Mouse (Mus musculus) heart, embryonic 15.5 days (tissue): ENCODE measurements around the gene Pde1b. TPM values are rescaled to one million over a fixed set of nuclear protein-coding genes. Genes with fewer than 3 reads are reported as not detected.

Experiments used
- ATAC-seq: fragments of 200-750 bp; cut with Nextera tagmentation; replicated peaks from 2 replicates; pipeline ENCODE4 v1.8.0; 2017; ENCODE audit warnings: low read depth, moderate TSS enrichment; ENCODE audit not compliant: insufficient number of reproducible peaks, insufficient read depth, low FRiP score
- H3K27ac ChIP-seq: fragments of 300-500 bp; sonication (generic); 2 replicates; pipeline ENCODE4 v1.5.1; 2015; ENCODE audit warnings: mild to moderate bottlenecking, inconsistent platforms
- H3K27me3 ChIP-seq: fragments of 300-500 bp; sonication (generic); 2 replicates; pipeline ENCODE4 v1.6.1; 2015; ENCODE audit warnings: inconsistent platforms
- H3K36me3 ChIP-seq: fragments of 300-500 bp; sonication (generic); 2 replicates; pipeline ENCODE4 v1.6.1; 2015; ENCODE audit warnings: mild to moderate bottlenecking, inconsistent platforms
- H3K4me1 ChIP-seq: fragments of 300-500 bp; sonication (generic); replicated peaks from 2 replicates; pipeline ENCODE4 v1.6.1; 2015; ENCODE audit warnings: inconsistent platforms
- H3K4me2 ChIP-seq: fragments of 300-500 bp; sonication (generic); 2 replicates; pipeline ENCODE4 v1.6.1; 2015; ENCODE audit warnings: inconsistent platforms, mild to moderate bottlenecking, moderate library complexity
- H3K4me3 ChIP-seq: fragments of 300-500 bp; sonication (generic); 2 replicates; pipeline ENCODE4 v1.5.1; 2015; ENCODE audit warnings: mild to moderate bottlenecking, inconsistent platforms
- H3K9ac ChIP-seq: fragments of 300-500 bp; sonication (generic); 2 replicates; pipeline ENCODE4 v1.6.1; 2015; ENCODE audit warnings: mild to moderate bottlenecking, inconsistent platforms
- H3K9me3 ChIP-seq: fragments of 300-500 bp; sonication (generic); replicated peaks from 2 replicates; pipeline ENCODE4 v1.6.1; 2016; ENCODE audit warnings: inconsistent platforms
- WGBS: fragments of 180-500 bp; shearing (Covaris S2); methylation state at CpG from one replicate; pipeline ENCODE4 v1.1.7; 2015; ENCODE audit warnings: mixed read lengths; 5-methylcytosine and 5-hydroxymethylcytosine counted together
- polyA plus RNA-seq: library from polyadenylated mRNA; unstranded; fragments of >200 nt; fragmentation: Nextera tagmentation; extraction: Ambion mirVana; gene quantifications from 2 replicates; pipeline ENCODE4 v1.2.1, GENCODE M21; 2015

Pde1b gene
- polyA plus RNA-seq, 1 experiment from 2014 or later, result 2.1 TPM

DNA sequence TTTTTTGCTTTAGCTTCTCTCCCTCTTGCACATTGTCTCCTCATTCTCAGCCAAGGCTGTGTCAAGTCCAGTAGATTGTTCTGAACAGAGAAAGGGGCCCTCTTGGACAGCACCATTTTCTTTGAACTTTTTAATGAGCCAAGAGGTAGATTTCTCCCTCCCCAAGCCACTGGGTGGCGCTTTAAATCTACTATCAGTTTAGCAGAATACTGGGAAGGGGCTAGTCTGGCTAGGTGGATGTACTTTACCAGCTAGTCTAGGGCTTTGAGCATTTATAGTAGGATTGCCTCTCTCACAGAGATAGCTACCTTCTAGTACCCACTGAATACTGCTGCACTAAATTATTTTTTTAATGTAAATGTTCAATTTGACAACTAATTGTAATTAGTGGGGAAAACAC lies 20.3 kb upstream of the Pde1b start:
- Histone ChIP-seq H3K4me3 (no peak overlapping the region), H3K36me3 (no peaks in the 10 kb centered on the region), H3K9ac (no peak overlapping the region), H3K4me1 (no peaks in the 10 kb centered on the region), H3K27ac (no peak overlapping the region), H3K9me3 (no peaks in the 10 kb centered on the region), H3K27me3 (no peaks in the 10 kb centered on the region), H3K4me2 (no peak overlapping the region)
- 3% methylated on average over 1 of the region's 1 CpGs for WGBS
- ATAC-seq, result no peak

GRCm38 (mm10) chr15:103484490-103484889 lies 18.3 kb upstream of the Pde1b start:
- Histone ChIP-seq H3K27ac (no peak overlapping the region), H3K4me2 (no peak overlapping the region), H3K9me3 (no peaks in the 10 kb centered on the region), H3K4me1 (0 out of 2 replicates have a peak, but pooled peaks cover 3% of the 10 kb centered on the region), H3K36me3 (no peaks in the 10 kb centered on the region), H3K27me3 (no peaks in the 10 kb centered on the region), H3K4me3 (no peak overlapping the region), H3K9ac (no peak overlapping the region)
- no peak for ATAC-seq
- 44% methylated on average over 2 of the region's 2 CpGs for WGBS

DNA sequence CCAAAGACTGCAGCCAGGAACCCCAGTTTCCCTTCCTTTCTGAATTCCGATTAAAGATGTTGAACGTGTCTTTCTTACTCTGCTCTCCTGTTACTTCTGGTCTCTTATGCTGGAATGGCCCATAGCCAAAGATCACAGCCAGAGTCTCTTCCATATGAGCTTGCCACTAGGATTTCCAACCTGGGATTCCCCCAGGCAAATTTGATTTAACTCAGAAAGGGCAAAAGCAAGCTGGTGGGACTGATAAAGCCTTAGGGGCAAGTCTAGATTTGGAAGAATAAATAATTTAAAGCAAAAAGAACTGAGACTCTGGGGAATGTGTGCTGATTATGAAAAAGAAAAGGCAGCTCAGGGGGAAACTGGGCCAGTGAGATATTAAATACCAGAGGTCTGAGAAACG lies 17.7 kb upstream of the Pde1b start:
- no peak overlapping the region for H3K4me3 ChIP-seq
- no peaks in the 10 kb centered on the region for H3K36me3 ChIP-seq
- WGBS, result 56% methylated on average over 3 of the region's 3 CpGs

GRCm38 (mm10) chr15:103486658-103487057 lies 16.2 kb upstream of the Pde1b start:
- no peak overlapping the region for H3K4me3 ChIP-seq
- WGBS, result 67% methylated on average over 1 of the region's 1 CpGs
- H3K4me2 ChIP-seq, result no peak overlapping the region
- no peaks in the 10 kb centered on the region for H3K9me3 ChIP-seq
- no peak overlapping the region for H3K9ac ChIP-seq
- H3K27ac ChIP-seq, result no peak overlapping the region
- H3K36me3 ChIP-seq, result no peaks in the 10 kb centered on the region
- no peak for ATAC-seq
- no peaks in the 10 kb centered on the region for H3K27me3 ChIP-seq
- 0 out of 2 replicates have a peak, but pooled peaks cover 3% of the 10 kb centered on the region for H3K4me1 ChIP-seq

More for the DNA sequence above, 17.7 kb upstream of the Pde1b start:
- Histone ChIP-seq H3K4me2 (no peak overlapping the region), H3K9ac (no peak overlapping the region), H3K27me3 (no peaks in the 10 kb centered on the region), H3K27ac (no peak overlapping the region), H3K9me3 (no peaks in the 10 kb centered on the region), H3K4me1 (0 out of 2 replicates have a peak, but pooled peaks cover 3% of the 10 kb centered on the region)
- no peak for ATAC-seq

DNA sequence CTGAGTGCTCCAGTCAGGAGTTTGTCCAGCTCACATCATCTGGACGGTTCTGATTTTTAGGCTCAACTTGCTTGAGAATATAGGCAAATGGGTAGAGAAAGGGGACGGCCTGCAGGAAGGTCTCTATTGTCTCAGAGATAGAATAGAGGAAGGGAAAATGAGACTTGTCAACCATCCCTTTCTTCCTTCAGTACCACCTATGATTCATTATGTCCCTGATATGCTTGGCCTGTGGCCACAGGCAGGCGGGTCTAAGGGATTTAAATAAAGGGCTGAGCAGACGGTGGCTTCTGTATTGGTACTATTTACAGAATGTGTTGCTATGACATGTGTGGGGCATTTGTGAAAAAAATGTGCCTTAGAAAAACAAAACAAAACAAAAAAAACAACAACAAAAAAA lies 14.5 kb upstream of the Pde1b start:
- H3K9me3 ChIP-seq, result no peaks in the 10 kb centered on the region
- WGBS, result 45% methylated on average over 4 of the region's 4 CpGs
- H3K27ac ChIP-seq, result no peak overlapping the region
- H3K27me3 ChIP-seq, result no peaks in the 10 kb centered on the region
- H3K4me3 ChIP-seq, result no peak overlapping the region
- no peak overlapping the region for H3K9ac ChIP-seq
- H3K4me2 ChIP-seq, result no peak overlapping the region
- 0 out of 2 replicates have a peak, but pooled peaks cover 3% of the 10 kb centered on the region for H3K4me1 ChIP-seq
- ATAC-seq, result no peak
- no peaks in the 10 kb centered on the region for H3K36me3 ChIP-seq

DNA sequence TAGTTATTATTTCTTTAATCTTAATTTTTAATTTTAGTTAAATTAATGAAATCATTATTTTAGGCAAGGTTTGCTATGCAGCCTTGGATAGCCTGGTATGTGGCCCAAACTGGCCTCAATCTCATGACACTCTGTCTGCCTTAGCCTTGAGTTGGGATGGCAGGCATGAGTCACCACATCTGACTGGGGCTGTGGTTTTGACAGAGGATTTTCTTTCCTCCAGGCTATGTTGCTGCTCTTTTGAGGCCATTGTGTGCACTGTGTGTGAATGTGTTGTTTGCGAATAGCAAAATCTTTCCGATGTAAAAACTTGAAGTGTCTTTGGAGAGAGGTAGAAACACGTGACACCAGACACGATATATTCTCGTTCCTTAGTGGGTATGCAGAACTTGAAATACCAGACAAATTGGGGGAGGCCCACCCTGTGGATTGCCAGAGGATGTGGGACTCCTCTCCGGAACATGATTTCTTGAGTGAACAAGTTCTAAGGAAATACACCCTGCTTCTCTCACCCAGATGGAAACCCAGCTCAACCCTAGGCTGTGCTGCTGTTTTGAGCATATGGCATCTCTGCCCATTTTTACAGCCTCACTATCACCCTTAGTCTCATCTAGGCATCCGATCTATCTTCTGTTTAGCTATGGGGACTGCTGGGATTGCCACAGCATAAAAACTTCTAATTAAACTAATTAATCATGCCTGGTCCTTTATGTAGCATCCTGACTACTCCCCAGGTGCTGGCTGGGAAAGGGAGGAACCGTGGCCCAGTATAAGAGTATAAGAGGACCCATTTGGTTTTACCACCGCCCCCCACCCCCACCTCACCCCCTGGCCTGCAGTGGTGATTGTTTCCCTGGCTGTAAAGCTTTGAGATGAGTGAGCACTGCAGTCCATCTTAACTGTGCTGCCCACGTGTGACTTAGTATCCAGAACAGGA lies 6.4 kb upstream of the Pde1b start:
- no peaks in the 10 kb centered on the region for H3K9me3 ChIP-seq
- WGBS, result 74% methylated on average over 10 of the region's 10 CpGs
- no peaks in the 10 kb centered on the region for H3K4me1 ChIP-seq
- H3K4me2 ChIP-seq, result no peak overlapping the region
- no peak for ATAC-seq
- no peaks in the 10 kb centered on the region for H3K36me3 ChIP-seq
- H3K9ac ChIP-seq, result no peak overlapping the region
- no peak overlapping the region for H3K27ac ChIP-seq
- no peak overlapping the region for H3K4me3 ChIP-seq
- H3K27me3 ChIP-seq, result peaks cover 7% of the 10 kb centered on the region; the same call in 1 of the 2 replicates

GRCm38 (mm10) chr15:103498157-103498556 lies 4.7 kb upstream of the Pde1b start:
- H3K4me1 ChIP-seq, result peaks cover 5% of the 10 kb centered on the region
- ATAC-seq, result no peak
- no peak overlapping the region for H3K4me2 ChIP-seq
- no peak overlapping the region for H3K9ac ChIP-seq
- no peaks in the 10 kb centered on the region for H3K36me3 ChIP-seq
- WGBS, result 43% methylated on average over 3 of the region's 3 CpGs
- H3K4me3 ChIP-seq, result no peak overlapping the region
- H3K27ac ChIP-seq, result no peak overlapping the region
- H3K9me3 ChIP-seq, result no peaks in the 10 kb centered on the region
- peaks cover 8% of the 10 kb centered on the region; the same call in 1 of the 2 replicates for H3K27me3 ChIP-seq

- H3K9me3 ChIP-seq, result no peaks in the 10 kb centered on the region
- H3K4me1 ChIP-seq, result peaks cover 5% of the 10 kb centered on the region
- no peaks in the 10 kb centered on the region for H3K36me3 ChIP-seq
- H3K27me3 ChIP-seq, result peaks cover 27% of the 10 kb centered on the region
- no peak overlapping the region for H3K4me3 ChIP-seq
- H3K27ac ChIP-seq, result no peak overlapping the region
- H3K4me2 ChIP-seq, result no peak overlapping the region
- H3K9ac ChIP-seq, result no peak overlapping the region
- 67% methylated on average over 1 of the region's 1 CpGs for WGBS
- no peak for ATAC-seq
Measured at GRCm38 (mm10) chr15:103500723-103501122, 2.1 kb upstream of the Pde1b start.

GRCm38 (mm10) chr15:103501186-103501585 lies 1.6 kb upstream of the Pde1b start:
- Histone ChIP-seq H3K27ac (no peak overlapping the region), H3K9me3 (no peaks in the 10 kb centered on the region), H3K4me3 (no peak overlapping the region), H3K4me2 (no peak overlapping the region), H3K27me3 (peaks cover 27% of the 10 kb centered on the region), H3K9ac (no peak overlapping the region), H3K4me1 (peaks cover 5% of the 10 kb centered on the region), H3K36me3 (no peaks in the 10 kb centered on the region)
- 45% methylated on average over 2 of the region's 2 CpGs for WGBS
- no peak for ATAC-seq

DNA sequence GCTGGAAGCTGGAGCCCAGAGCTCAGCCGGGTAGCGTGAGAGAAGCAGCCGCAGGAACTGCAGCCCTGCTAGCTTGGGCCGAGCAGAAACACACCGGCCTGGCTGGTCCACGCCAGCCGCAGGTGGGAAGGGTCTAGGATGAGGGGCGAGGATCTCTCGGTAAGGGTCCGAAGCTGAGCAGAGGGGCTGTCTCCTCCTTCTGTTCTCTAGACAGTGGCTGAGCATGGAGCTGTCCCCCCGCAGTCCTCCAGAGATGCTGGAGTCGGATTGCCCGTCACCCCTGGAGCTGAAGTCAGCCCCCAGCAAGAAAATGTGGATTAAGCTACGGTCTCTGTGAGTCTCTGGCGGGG lies 392 bp downstream of the Pde1b start:
- Histone ChIP-seq H3K9ac (peak overlapping the region; percentile 57), H3K4me1 (peaks cover 5% of the 10 kb centered on the region), H3K36me3 (no peaks in the 10 kb centered on the region), H3K27me3 (peaks cover 27% of the 10 kb centered on the region), H3K4me3 (peak overlapping the region; percentile 59), H3K27ac (no peak overlapping the region), H3K4me2 (peak overlapping the region; percentile 96), H3K9me3 (no peaks in the 10 kb centered on the region)
- WGBS, result 2% methylated on average over 15 of the region's 15 CpGs
- ATAC-seq, result no peak; the same call in 1 of the 2 replicates

GRCm38 (mm10) chr15:103503660-103504059 lies 826 bp downstream of the Pde1b start:
- H3K27me3 ChIP-seq, result peaks cover 27% of the 10 kb centered on the region
- WGBS, result 44% methylated on average over 12 of the region's 12 CpGs

GRCm38 (mm10) chr15:103509317-103509716 lies 6.5 kb downstream of the Pde1b start:
- no peak overlapping the region for H3K4me2 ChIP-seq
- no peak overlapping the region for H3K27ac ChIP-seq
- WGBS, result 42% methylated on average over 3 of the region's 3 CpGs

More at GRCm38 (mm10) chr15:103503660-103504059, 826 bp downstream of the Pde1b start:
- Histone ChIP-seq H3K27ac (no peak overlapping the region), H3K4me3 (peak overlapping the region; percentile 59), H3K9me3 (no peaks in the 10 kb centered on the region), H3K4me1 (peaks cover 5% of the 10 kb centered on the region), H3K36me3 (no peaks in the 10 kb centered on the region), H3K9ac (peak overlapping the region; percentile 57), H3K4me2 (peak overlapping the region; percentile 96)
- ATAC-seq, result no peak

More at GRCm38 (mm10) chr15:103509317-103509716, 6.5 kb downstream of the Pde1b start:
- Histone ChIP-seq H3K9ac (no peak overlapping the region), H3K4me3 (no peak overlapping the region), H3K36me3 (no peaks in the 10 kb centered on the region), H3K9me3 (no peaks in the 10 kb centered on the region), H3K27me3 (peaks cover 9% of the 10 kb centered on the region; the same call in 1 of the 2 replicates), H3K4me1 (peaks cover 10% of the 10 kb centered on the region)
- ATAC-seq, result no peak
